Comparison of ENCODE assay signal across 24 mouse cellular contexts in the genomic region with DNA sequence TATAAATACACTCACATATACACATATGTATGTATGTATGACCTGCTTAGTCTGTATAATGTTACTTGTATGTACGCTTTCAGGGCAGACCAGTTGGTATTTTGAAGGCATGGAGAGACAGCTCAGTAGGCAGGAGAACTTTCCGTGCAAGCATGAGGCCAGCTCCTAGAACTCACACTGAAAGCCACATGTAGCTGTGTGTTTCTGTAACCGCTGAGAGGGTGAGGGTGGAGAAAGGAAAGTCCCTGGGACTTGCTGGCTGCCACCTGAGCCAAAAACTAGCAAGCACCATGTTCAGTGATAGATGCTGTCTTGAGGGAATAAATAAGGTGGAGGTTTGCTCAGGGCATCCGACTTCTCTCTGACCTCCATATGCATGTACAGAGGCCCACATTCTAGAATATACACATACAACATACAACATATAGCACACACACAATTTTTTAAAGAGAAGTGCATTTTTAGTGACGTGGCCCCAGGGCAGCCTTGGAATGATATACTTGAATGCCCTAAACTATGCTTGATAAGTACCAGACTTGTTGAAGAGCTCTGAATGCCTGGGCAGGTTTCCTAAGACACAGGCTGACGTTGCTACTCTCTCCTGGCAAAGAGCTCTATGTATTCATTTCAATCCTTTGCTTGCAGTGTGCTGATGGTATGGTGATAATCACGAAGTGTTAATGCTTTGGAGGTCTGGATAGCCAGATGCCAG. TPM values are rescaled to one million over a fixed set of nuclear protein-coding genes. Genes with fewer than 3 reads are reported as not detected.
DNase-seq lines count a peak whose midpoint lies in the region; ATAC-seq and TF ChIP-seq lines count a peak whose summit lies in the region.
"Had no signal": no experiment of that assay in that cellular context is flagged by ENCODE, and none has a peak within 500 bp of the region (broad histone marks: within the 10 kb centered on the region; RNA-seq: fewer than 3 reads in every experiment).

No protein-coding gene starts in this region.

- WGBS in lung, postnatal 0 days: 76% methylated on average over 7 of the region's 7 CpGs
- 90% methylated on average over 7 of the region's 7 CpGs for WGBS in midbrain, embryonic 11.5 days
- WGBS in midbrain, embryonic 16.5 days: 92% methylated on average over 7 of the region's 7 CpGs

- no peaks in the 10 kb centered on the region for H3K36me3 ChIP-seq in lung, postnatal 0 days (ENCODE audit: insufficient read depth, low read length)
- H3K36me3 ChIP-seq in midbrain, embryonic 11.5 days (ENCODE audit: control insufficient read depth, insufficient read depth, low read length): no peaks in the 10 kb centered on the region
- peaks cover 3% of the 10 kb centered on the region; the same call in 1 of the 2 replicates for H3K36me3 ChIP-seq in midbrain, embryonic 16.5 days (ENCODE audit: control insufficient read depth, insufficient read depth, low read length)
- H3K36me3 ChIP-seq: forebrain, embryonic 10.5 days had no signal

- H3K9ac ChIP-seq in lung, postnatal 0 days (replicated peaks; ENCODE audit: low read depth): no peak overlapping the region
- H3K9ac ChIP-seq in midbrain, embryonic 11.5 days (ENCODE audit: low read length): no peak overlapping the region
- no peak overlapping the region for H3K9ac ChIP-seq in midbrain, embryonic 16.5 days (ENCODE audit: low read depth, low read length)
- H3K9ac ChIP-seq: forebrain, embryonic 13.5 days; heart, embryonic 13.5 days; hindbrain, embryonic 14.5 days had no signal

- H3K27ac ChIP-seq in lung, postnatal 0 days (ENCODE audit: low read length): peak overlapping the region; percentile 44; the same call in 1 of the 2 replicates
- no peak overlapping the region for H3K27ac ChIP-seq in midbrain, embryonic 11.5 days (ENCODE audit: low read depth, low read length)
- H3K27ac ChIP-seq in midbrain, embryonic 16.5 days (ENCODE audit: low read length): no peak overlapping the region
- H3K27ac ChIP-seq: forebrain, embryonic 10.5 days; forebrain, embryonic 13.5 days; heart, adult 2 months; heart, embryonic 10.5 days; heart, embryonic 13.5 days; hindbrain, embryonic 14.5 days; hindbrain, postnatal 0 days had no signal

- no peaks in the 10 kb centered on the region for H3K9me3 ChIP-seq in lung, postnatal 0 days (ENCODE audit: low read length)
- H3K9me3 ChIP-seq in midbrain, embryonic 11.5 days (ENCODE audit: control insufficient read depth, low read length): no peaks in the 10 kb centered on the region
- no peaks in the 10 kb centered on the region for H3K9me3 ChIP-seq in midbrain, embryonic 16.5 days (replicated peaks; ENCODE audit: control insufficient read depth, low read length, poor library complexity, severe bottlenecking)
- H3K9me3 ChIP-seq: forebrain, embryonic 10.5 days; forebrain, embryonic 13.5 days; heart, embryonic 10.5 days; heart, embryonic 13.5 days had no signal

- H3K4me1 ChIP-seq in lung, postnatal 0 days (ENCODE audit: insufficient read depth, low read depth, low read length): no peaks in the 10 kb centered on the region
- no peaks in the 10 kb centered on the region for H3K4me1 ChIP-seq in midbrain, embryonic 11.5 days (ENCODE audit: control insufficient read depth, insufficient read depth, low read length)
- no peaks in the 10 kb centered on the region for H3K4me1 ChIP-seq in midbrain, embryonic 16.5 days (ENCODE audit: control insufficient read depth, insufficient read depth, low read length)

- no peaks in the 10 kb centered on the region for H3K27me3 ChIP-seq in lung, postnatal 0 days (replicated peaks; ENCODE audit: insufficient read depth, low read length)
- H3K27me3 ChIP-seq in midbrain, embryonic 11.5 days (ENCODE audit: control insufficient read depth, insufficient read depth, low read length): no peaks in the 10 kb centered on the region
- no peaks in the 10 kb centered on the region for H3K27me3 ChIP-seq in midbrain, embryonic 16.5 days (ENCODE audit: control insufficient read depth, insufficient read depth, low read depth, low read length)
- H3K27me3 ChIP-seq: forebrain, embryonic 13.5 days; heart, embryonic 13.5 days had no signal

- peak; percentile 51 for DNase-seq in lung, postnatal 0 days (ENCODE audit: low spot score)
- no peak for DNase-seq in lung, postnatal 14 days
- peak; percentile 56 for DNase-seq in midbrain, embryonic 11.5 days (ENCODE audit: low spot score, missing footprints)
- peak; percentile 14 for DNase-seq in induced T-regulatory cell, adult 2 months (ENCODE audit: low read depth)
- no peak for DNase-seq in layer of hippocampus, postnatal 14 days (ENCODE audit: low spot score in 2 of 2)
- DNase-seq: adrenal gland, adult 2 months; adrenal gland, postnatal 14 days; cerebellum, adult 11-12 months; cerebellum, adult 8-10 months; cerebellum, postnatal 10 days; cerebellum, postnatal 36 days; gastrocnemius, postnatal 10 days; gastrocnemius, postnatal 36 days; heart, adult 2 months; heart, postnatal 14 days; heart, postnatal 4 days had no signal

- H3K4me3 ChIP-seq in lung, postnatal 0 days (ENCODE audit: low read depth, low read length): no peak overlapping the region
- no peak overlapping the region for H3K4me3 ChIP-seq in midbrain, embryonic 11.5 days (ENCODE audit: low read depth, low read length)
- H3K4me3 ChIP-seq in midbrain, embryonic 16.5 days (ENCODE audit: low read depth, low read length): no peak overlapping the region
- H3K4me3 ChIP-seq: forebrain, embryonic 10.5 days; forebrain, embryonic 13.5 days; heart, adult 2 months; heart, embryonic 10.5 days; heart, embryonic 13.5 days had no signal

- peak; percentile 69 for TF ChIP-seq EP300 in lung, postnatal 0 days (IDR thresholded peaks at IDR 0.05)

- no peak for TF ChIP-seq CTCF in lung, postnatal 0 days (IDR thresholded peaks at IDR 0.05)

- no peak overlapping the region for H3K4me2 ChIP-seq in lung, postnatal 0 days (replicated peaks; ENCODE audit: low read depth, low read length)
- H3K4me2 ChIP-seq in midbrain, embryonic 11.5 days: no peak overlapping the region
- H3K4me2 ChIP-seq in midbrain, embryonic 16.5 days (ENCODE audit: low read length): no peak overlapping the region
- H3K4me2 ChIP-seq: forebrain, embryonic 13.5 days; heart, embryonic 13.5 days; hindbrain, embryonic 14.5 days had no signal

- peak; percentile 94 for ATAC-seq in lung, postnatal 0 days
- no peak for ATAC-seq in midbrain, embryonic 11.5 days (ENCODE audit: low FRiP score)
- ATAC-seq in midbrain, embryonic 16.5 days: no peak
- ATAC-seq: forebrain, embryonic 13.5 days; forebrain, embryonic 16.5 days; hindbrain, postnatal 0 days had no signal

RNA-seq across cellular contexts. Expression of a gene that starts 35.6 kb away (rescaled TPM):
- 15.7 and 16.1 TPM in 2 replicates for polyA plus RNA-seq in lung, postnatal 0 days (2015; fragmentation: Nextera tagmentation; extraction: Ambion mirVana)
- polyA plus RNA-seq in midbrain, embryonic 11.5 days (2014; fragmentation: Nextera tagmentation; extraction: Ambion mirVana): 23.7 and 24.6 TPM in 2 replicates
- 25.6 and 27.4 TPM in 2 replicates for polyA plus RNA-seq in midbrain, embryonic 16.5 days (2015; fragmentation: Nextera tagmentation; extraction: Ambion mirVana)
- 10 to 100 TPM; 22.5 to 23.7 TPM for total RNA-seq in layer of hippocampus, postnatal 14 days (2021)

Comparison
In these comparisons a context has a peak if more than half of its experiments do, and no peak if none do; other contexts are left out.
1. DNase-seq: peak in lung, postnatal 0 days (single experiment), midbrain, embryonic 11.5 days (single experiment) and induced T-regulatory cell, adult 2 months (single experiment); none in lung, postnatal 14 days (single experiment) and layer of hippocampus, postnatal 14 days (0 of 2).